Mouse (Mus musculus) adrenal gland (tissue): ENCODE measurements around the gene Gdpd1.

Experiments
- intact Hi-C: fragments of 180-260 bp; cut with DNase I; formaldehyde crosslinking; loops from one replicate; pipeline ENCODE4 v1.15.1; 2025
- microRNA-seq, 2 experiments: library from miRNA; unstranded; fragments of <30 nt; microRNA quantifications; one replicate each; pipeline ENCODE4; 2019

Gdpd1 gene

DNA sequence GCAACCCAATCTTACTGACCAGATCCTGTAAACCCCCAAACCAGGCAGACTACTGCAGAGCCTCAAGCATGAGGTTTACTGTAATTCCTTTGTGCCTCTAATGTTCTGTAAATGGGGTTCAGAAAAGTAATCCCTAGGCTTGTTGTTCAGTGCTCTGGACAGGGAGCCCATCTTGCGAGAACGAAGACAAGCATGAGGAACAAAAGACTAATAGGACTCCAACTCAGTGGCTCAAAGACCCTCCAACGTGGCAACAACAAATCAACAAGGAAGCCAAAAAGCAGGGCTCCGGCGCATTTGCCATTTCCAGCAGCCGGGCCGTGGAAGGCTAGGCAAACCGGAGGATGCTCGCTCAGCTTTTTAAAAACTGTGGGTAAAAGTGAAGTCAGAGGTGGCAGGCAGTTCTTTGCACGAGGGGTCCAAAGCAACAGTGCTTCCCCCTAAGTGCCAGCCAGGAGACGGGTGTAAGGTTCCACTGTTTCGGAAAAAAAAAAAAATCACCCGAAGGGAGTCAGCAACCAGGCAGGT, 81.3 kb downstream of the Gdpd1 start:
- intact Hi-C loops = loop anchor here (5.0 to 10.0 kb wide), 3 partner anchors 40 to 98 kb away; no protein-coding TSS in a partner anchor

DNA sequence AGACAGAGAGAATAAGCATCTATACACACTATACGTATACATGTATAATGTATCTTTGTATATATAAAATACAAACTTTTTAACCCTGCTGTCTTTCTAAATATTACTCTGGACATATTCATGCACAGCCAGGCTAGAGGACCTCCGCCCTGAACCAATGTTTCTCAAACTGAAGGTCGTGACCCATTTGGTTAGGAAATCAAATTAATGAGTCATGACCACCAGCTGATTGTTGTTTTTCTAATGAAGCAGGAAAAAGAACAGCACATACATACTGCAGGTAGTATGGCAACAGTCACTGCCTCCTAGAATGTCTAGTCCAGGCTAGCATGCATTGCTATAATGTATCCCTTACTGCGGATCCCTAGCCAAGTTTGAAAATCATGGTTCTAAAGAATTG, 82.6 kb downstream of the Gdpd1 start:
- intact Hi-C loops = loop anchor here (5.0 to 10.0 kb wide), 3 partner anchors 39 to 96 kb away; no protein-coding TSS in a partner anchor

DNA sequence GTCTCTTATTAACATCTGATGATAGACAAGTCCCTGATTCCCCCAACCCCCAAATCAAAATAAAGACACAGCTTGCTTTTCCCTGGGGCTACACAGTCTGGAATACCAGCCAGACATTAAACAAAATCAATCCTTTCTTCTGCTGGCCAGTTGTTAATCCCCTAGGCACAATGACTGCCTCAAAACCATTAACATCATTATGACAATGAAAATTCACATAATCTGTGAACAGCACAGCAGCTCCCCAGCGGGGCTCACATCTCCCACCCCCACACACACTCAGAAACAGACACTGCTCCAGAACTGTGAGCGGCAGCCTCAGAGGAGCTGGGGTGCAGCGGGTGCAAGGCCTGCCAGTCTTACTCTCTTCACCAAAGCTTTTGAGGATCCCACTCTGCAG, 83.6 kb downstream of the Gdpd1 start:
- intact Hi-C loops = loop anchor here (5.0 to 10.0 kb wide), 3 partner anchors 38 to 96 kb away; no protein-coding TSS in a partner anchor

DNA sequence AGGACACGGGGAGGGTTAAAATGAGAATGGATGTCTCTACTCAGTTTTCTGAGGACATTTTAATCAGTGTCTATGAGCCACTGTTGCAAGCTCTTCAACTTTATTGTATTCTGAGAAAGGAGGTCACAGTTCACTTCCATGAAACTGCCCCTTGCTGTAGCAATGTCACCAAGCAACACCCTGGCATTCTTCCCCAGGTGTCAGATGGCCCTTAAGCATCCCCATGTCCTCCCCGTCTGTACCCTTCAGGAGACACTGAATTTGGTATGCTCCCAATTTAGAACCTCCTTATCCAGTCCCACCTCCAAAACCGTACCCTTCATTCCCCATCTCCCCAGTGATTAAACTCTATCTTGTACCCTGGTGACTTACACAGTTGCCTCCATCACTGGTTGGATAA, 88.9 kb downstream of the Gdpd1 start:
- intact Hi-C loops = no loop called here

Small RNA genes within 50 kb of the gene (microRNA-seq; reads per million reads assigned to microRNA genes)
- 105 to 138 reads per million in 2 experiments for gene Mir301
